Mouse (Mus musculus) lung, postnatal 0 days (tissue): ENCODE measurements around the gene Ccl6.

Source experiments
- CTCF ChIP-seq: IDR thresholded peaks from 2 replicates; pipeline ENCODE4 v1.5.1; 2016; ENCODE audit warnings: antibody characterized with exemption, mild to moderate bottlenecking
- EP300 ChIP-seq: IDR thresholded peaks from 2 replicates; pipeline ENCODE4 v1.6.1; 2016; ENCODE audit warnings: antibody characterized with exemption, mild to moderate bottlenecking, control low read depth

GRCm38 (mm10) chr11:83619037-83619436, 26.1 kb upstream of the Ccl6 start:
- no peak for TF ChIP-seq CTCF
- no peak for TF ChIP-seq EP300
